Mouse (Mus musculus): ENCODE measurements around the gene Abcc3. TPM values are rescaled to one million over a fixed set of nuclear protein-coding genes. Genes with fewer than 3 reads are reported as not detected.
A peak's percentile ranks its signal among the peaks of the same experiment; 100 is the strongest.

Gene Abcc3
- polyA plus RNA-seq (2014; fragmentation: Nextera tagmentation; extraction: Ambion mirVana): 3.2 and 6.0 TPM in 2 replicates

DNA sequence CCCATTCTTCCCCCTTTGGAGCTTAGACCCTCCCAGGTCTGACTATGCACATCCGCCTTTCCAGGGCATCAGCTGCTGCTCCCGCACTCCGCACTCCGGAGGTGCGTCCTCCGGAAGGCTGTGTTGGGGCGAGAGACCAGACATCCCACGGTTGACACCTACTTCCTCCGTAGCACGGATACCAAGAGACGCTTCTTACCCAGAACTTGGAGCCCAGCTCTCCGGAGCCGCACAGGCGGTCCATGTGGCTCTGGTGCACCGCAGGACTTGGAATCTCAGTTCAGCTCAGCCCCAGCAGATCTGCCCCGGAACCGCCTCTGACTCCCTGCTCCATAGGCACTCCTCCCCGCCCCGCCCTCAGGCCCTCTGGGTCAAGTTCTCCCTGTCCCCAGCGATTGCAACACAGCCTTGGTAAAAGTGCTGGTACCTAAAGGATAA lies at the start of gene Abcc3:
Abcc3 (minus strand) TSS at position 326 of the 438 bp plus-strand sequence.
- Histone ChIP-seq H3K4me3 (ENCODE audit: low read depth, low read length) (peak within 1 kb of the TSS; percentile 29), H3K36me3 (ENCODE audit: control insufficient read depth, insufficient read depth, low read length) (no peaks in the 10 kb centered on the region), H3K4me1 (replicated peaks; ENCODE audit: control insufficient read depth, insufficient read depth, low read length) (no peaks in the 10 kb centered on the region), H3K27me3 (replicated peaks; ENCODE audit: control insufficient read depth, insufficient read depth, low read length) (peaks cover 20% of the 10 kb centered on the region), H3K4me2 (peak within 1 kb of the TSS; percentile 57), H3K27ac (ENCODE audit: low read depth, low read length) (no peak within 1 kb of the TSS; the same call in 1 of the 2 replicates), H3K9ac (ENCODE audit: low read depth, low read length) (no peak within 1 kb of the TSS; the same call in 1 of the 2 replicates), H3K9me3 (ENCODE audit: control insufficient read depth, low read length) (no peaks in the 10 kb centered on the region)
- no peak for DNase-seq (ENCODE audit: low spot score)
- ATAC-seq (replicated peaks; ENCODE audit: low FRiP score): 0 out of 2 replicates have a peak, but pooled peaks have one; percentile 15
- 5% methylated on average over 20 of the region's 20 CpGs for WGBS

DNA sequence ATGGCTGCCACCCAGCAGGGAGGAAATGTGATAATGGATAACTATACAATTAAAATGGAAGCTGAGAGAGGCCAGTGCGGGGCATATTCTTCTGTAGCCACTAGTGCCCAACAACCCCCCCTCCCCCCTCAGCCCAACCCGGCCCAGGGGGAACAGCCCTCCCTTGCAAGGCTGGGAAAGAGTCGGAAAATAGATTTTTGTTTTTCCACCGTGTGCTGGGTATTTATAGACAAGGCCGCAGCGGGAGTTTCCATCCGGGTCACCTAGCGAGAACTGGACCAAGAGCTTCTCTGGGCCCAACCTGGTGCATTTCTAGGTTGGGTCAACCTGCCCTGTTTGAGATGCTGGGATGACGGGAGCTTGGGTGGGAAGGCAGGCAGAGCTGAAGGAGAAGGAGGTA lies 49.0 kb upstream of the Abcc3 start:
- Histone ChIP-seq H3K4me2 (no peak overlapping the region), H3K9ac (ENCODE audit: low read depth, low read length) (no peak overlapping the region), H3K27me3 (replicated peaks; ENCODE audit: control insufficient read depth, insufficient read depth, low read length) (0 out of 2 replicates have a peak, but pooled peaks cover 6% of the 10 kb centered on the region), H3K27ac (ENCODE audit: low read depth, low read length) (no peak overlapping the region), H3K4me1 (replicated peaks; ENCODE audit: control insufficient read depth, insufficient read depth, low read length) (no peaks in the 10 kb centered on the region), H3K9me3 (ENCODE audit: control insufficient read depth, low read length) (no peaks in the 10 kb centered on the region), H3K36me3 (ENCODE audit: control insufficient read depth, insufficient read depth, low read length) (no peaks in the 10 kb centered on the region), H3K4me3 (ENCODE audit: low read depth, low read length) (no peak overlapping the region)
- ATAC-seq (replicated peaks; ENCODE audit: low FRiP score): no peak
- WGBS: 78% methylated on average over 9 of the region's 9 CpGs
- no peak for DNase-seq (ENCODE audit: low spot score)

DNA sequence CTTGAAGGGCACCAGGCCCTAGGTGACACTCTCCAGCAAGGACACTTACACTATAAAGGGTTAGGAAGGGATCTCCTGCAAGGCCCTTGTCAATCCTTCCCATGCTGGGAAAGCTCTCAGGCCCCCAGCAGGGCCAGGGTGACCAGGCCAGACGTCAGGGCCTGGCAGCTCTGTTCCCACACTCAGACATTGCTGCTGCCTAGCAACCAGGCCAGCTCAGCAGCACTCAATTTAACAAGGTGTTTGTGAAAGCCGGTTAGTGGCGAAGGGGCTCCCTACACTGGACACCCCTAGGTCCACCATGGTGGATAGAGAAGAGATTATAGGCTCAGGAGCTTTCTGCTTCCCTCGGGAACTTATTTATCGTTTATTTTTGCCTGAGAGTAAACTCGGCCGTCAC lies 48.3 kb upstream of the Abcc3 start:
- ATAC-seq (replicated peaks; ENCODE audit: low FRiP score) (no peak), DNase-seq (ENCODE audit: low spot score) (no peak)
- Histone ChIP-seq H3K27me3 (replicated peaks; ENCODE audit: control insufficient read depth, insufficient read depth, low read length) (0 out of 2 replicates have a peak, but pooled peaks cover 6% of the 10 kb centered on the region), H3K4me3 (ENCODE audit: low read depth, low read length) (no peak overlapping the region), H3K4me2 (no peak overlapping the region), H3K9me3 (ENCODE audit: control insufficient read depth, low read length) (no peaks in the 10 kb centered on the region), H3K4me1 (replicated peaks; ENCODE audit: control insufficient read depth, insufficient read depth, low read length) (no peaks in the 10 kb centered on the region), H3K9ac (ENCODE audit: low read depth, low read length) (no peak overlapping the region), H3K27ac (ENCODE audit: low read depth, low read length) (no peak overlapping the region), H3K36me3 (ENCODE audit: control insufficient read depth, insufficient read depth, low read length) (no peaks in the 10 kb centered on the region)
- WGBS: 53% methylated on average over 7 of the region's 7 CpGs

DNA sequence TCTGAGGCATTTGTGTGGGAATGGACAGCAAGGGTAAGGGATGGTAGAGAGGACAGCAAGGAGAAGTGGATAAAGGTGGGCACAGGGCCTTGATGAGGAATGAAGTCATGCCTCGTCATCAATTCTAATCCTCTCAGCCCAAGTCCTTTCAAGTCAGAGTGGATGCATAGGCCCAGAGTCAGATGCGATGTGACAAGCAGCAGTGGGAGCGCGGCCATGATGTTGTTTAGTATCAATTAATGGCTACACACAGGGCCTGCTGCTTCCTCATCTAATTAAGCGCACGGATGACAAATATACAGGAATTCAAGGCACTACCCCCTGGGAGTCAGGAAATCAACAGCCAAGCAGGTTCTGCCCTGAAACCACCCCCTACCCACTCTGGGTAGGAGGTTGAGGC lies 47.6 kb upstream of the Abcc3 start:
- ATAC-seq (replicated peaks; ENCODE audit: low FRiP score): no peak
- Histone ChIP-seq H3K4me2 (no peak overlapping the region), H3K4me1 (replicated peaks; ENCODE audit: control insufficient read depth, insufficient read depth, low read length) (no peaks in the 10 kb centered on the region), H3K9ac (ENCODE audit: low read depth, low read length) (no peak overlapping the region), H3K27me3 (replicated peaks; ENCODE audit: control insufficient read depth, insufficient read depth, low read length) (0 out of 2 replicates have a peak, but pooled peaks cover 6% of the 10 kb centered on the region), H3K36me3 (ENCODE audit: control insufficient read depth, insufficient read depth, low read length) (no peaks in the 10 kb centered on the region), H3K9me3 (ENCODE audit: control insufficient read depth, low read length) (no peaks in the 10 kb centered on the region), H3K4me3 (ENCODE audit: low read depth, low read length) (no peak overlapping the region), H3K27ac (ENCODE audit: low read depth, low read length) (no peak overlapping the region)
- no peak for DNase-seq (ENCODE audit: low spot score)
- WGBS: 89% methylated on average over 6 of the region's 6 CpGs

- no peak overlapping the region for H3K4me2 ChIP-seq
- no peak for DNase-seq (ENCODE audit: low spot score)
- no peak overlapping the region for H3K9ac ChIP-seq (ENCODE audit: low read depth, low read length)
- no peak overlapping the region for H3K4me3 ChIP-seq (ENCODE audit: low read depth, low read length)
- H3K36me3 ChIP-seq (ENCODE audit: control insufficient read depth, insufficient read depth, low read length): no peaks in the 10 kb centered on the region
- peaks cover 11% of the 10 kb centered on the region; the same call in 1 of the 2 replicates for H3K4me1 ChIP-seq (replicated peaks; ENCODE audit: control insufficient read depth, insufficient read depth, low read length)
- no peak for ATAC-seq (replicated peaks; ENCODE audit: low FRiP score)
- WGBS: 26% methylated on average over 9 of the region's 9 CpGs
- H3K27me3 ChIP-seq (replicated peaks; ENCODE audit: control insufficient read depth, insufficient read depth, low read length): peaks cover 57% of the 10 kb centered on the region
- no peak overlapping the region for H3K27ac ChIP-seq (ENCODE audit: low read depth, low read length)
- H3K9me3 ChIP-seq (ENCODE audit: control insufficient read depth, low read length): no peaks in the 10 kb centered on the region
Measured at GRCm38 (mm10) chr11:94429011-94429651, 36.3 kb upstream of the Abcc3 start.

- peaks cover 57% of the 10 kb centered on the region for H3K27me3 ChIP-seq (replicated peaks; ENCODE audit: control insufficient read depth, insufficient read depth, low read length)
Measured at GRCm38 (mm10) chr11:94428091-94428835, 35.5 kb upstream of the Abcc3 start.

GRCm38 (mm10) chr11:94425656-94426055 lies 32.9 kb upstream of the Abcc3 start:
- ATAC-seq (replicated peaks; ENCODE audit: low FRiP score): no peak

More at GRCm38 (mm10) chr11:94428091-94428835, 35.5 kb upstream of the Abcc3 start:
- Histone ChIP-seq H3K36me3 (ENCODE audit: control insufficient read depth, insufficient read depth, low read length) (no peaks in the 10 kb centered on the region), H3K4me1 (replicated peaks; ENCODE audit: control insufficient read depth, insufficient read depth, low read length) (peaks cover 11% of the 10 kb centered on the region; the same call in 1 of the 2 replicates), H3K4me3 (ENCODE audit: low read depth, low read length) (no peak overlapping the region), H3K9me3 (ENCODE audit: control insufficient read depth, low read length) (no peaks in the 10 kb centered on the region), H3K9ac (ENCODE audit: low read depth, low read length) (no peak overlapping the region), H3K4me2 (no peak overlapping the region), H3K27ac (ENCODE audit: low read depth, low read length) (peak overlapping the region; percentile 52; the same call in 1 of the 2 replicates)
- ATAC-seq (replicated peaks; ENCODE audit: low FRiP score): 0 out of 2 replicates have a peak, but pooled peaks have one; percentile 25
- 23% methylated on average over 4 of the region's 4 CpGs for WGBS
- DNase-seq (ENCODE audit: low spot score): peak; percentile 58

DNA sequence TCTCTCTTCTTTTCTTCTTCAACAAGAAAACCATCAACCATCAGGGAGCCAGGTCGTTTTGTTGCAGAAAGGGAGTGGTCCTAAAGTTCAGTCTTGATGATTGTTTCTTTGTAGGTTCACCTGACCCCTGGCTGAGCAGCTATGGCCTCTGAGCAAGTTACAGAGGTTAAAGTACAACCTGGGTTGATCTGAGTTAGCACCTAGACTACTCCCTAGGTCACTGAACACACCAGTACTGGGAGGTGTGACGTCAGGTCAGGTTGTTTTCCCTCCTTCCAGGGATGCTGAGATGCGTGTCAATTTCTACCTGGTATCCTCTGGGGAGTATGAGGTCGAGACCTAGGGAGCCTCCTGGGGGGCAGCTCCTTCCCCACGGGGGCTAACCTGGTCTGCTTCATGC lies 32.4 kb upstream of the Abcc3 start:
- H3K27me3 ChIP-seq (replicated peaks; ENCODE audit: control insufficient read depth, insufficient read depth, low read length): peaks cover 41% of the 10 kb centered on the region
- ATAC-seq (replicated peaks; ENCODE audit: low FRiP score): no peak

More at GRCm38 (mm10) chr11:94425656-94426055, 32.9 kb upstream of the Abcc3 start:
- Histone ChIP-seq H3K4me2 (no peak overlapping the region), H3K9me3 (ENCODE audit: control insufficient read depth, low read length) (no peaks in the 10 kb centered on the region), H3K27me3 (replicated peaks; ENCODE audit: control insufficient read depth, insufficient read depth, low read length) (peaks cover 43% of the 10 kb centered on the region), H3K27ac (ENCODE audit: low read depth, low read length) (no peak overlapping the region), H3K4me1 (replicated peaks; ENCODE audit: control insufficient read depth, insufficient read depth, low read length) (peaks cover 11% of the 10 kb centered on the region; the same call in 1 of the 2 replicates), H3K9ac (ENCODE audit: low read depth, low read length) (no peak overlapping the region), H3K4me3 (ENCODE audit: low read depth, low read length) (no peak overlapping the region), H3K36me3 (ENCODE audit: control insufficient read depth, insufficient read depth, low read length) (no peaks in the 10 kb centered on the region)
- 39% methylated on average over 14 of the region's 14 CpGs for WGBS
- DNase-seq (ENCODE audit: low spot score): no peak

More for the DNA sequence above, 32.4 kb upstream of the Abcc3 start:
- Histone ChIP-seq H3K9me3 (ENCODE audit: control insufficient read depth, low read length) (no peaks in the 10 kb centered on the region), H3K36me3 (ENCODE audit: control insufficient read depth, insufficient read depth, low read length) (no peaks in the 10 kb centered on the region), H3K4me3 (ENCODE audit: low read depth, low read length) (no peak overlapping the region), H3K9ac (ENCODE audit: low read depth, low read length) (no peak overlapping the region), H3K4me1 (replicated peaks; ENCODE audit: control insufficient read depth, insufficient read depth, low read length) (peaks cover 11% of the 10 kb centered on the region; the same call in 1 of the 2 replicates), H3K4me2 (no peak overlapping the region), H3K27ac (ENCODE audit: low read depth, low read length) (no peak overlapping the region)
- whole genome bisulfite sequencing: 38% methylated on average over 5 of the region's 5 CpGs
- no peak for DNase-seq (ENCODE audit: low spot score)

Data from liver, embryonic 11.5 days (tissue).